Mouse (Mus musculus): ENCODE results near the gene Gpx4.

The Gpx4 gene

DNA sequence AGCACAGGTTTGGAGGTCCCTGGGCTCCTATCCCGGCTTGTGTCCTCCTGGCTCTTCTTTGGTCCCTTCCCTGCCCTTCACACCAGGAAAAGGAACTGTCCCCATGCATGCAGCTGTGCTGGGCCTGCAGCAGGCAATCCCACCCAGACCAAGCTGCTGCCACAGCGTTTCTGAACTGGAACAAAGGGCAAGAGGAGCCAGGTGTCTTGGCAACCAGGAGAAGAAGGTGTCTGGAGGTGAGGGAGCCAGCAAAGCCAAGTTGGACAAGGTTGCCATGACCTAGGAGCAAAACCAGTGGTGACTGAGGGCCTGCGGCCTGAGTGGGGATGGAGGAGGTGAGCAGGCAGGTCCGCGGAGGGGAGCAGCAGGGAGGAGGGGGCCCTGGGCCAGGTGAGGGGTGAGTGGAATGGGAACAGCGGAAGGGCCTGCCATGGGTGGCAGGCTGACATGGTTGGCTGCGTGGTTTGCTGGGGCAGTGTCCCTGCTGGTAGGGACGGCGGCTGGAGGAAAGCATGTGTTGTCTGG, at the start of gene Gpx4:
Gene Gpx4, plus strand, starts transcription at position 126 of the 525 bp plus-strand sequence.
- no peak for DNase-seq (ENCODE audit: low spot score)

DNA sequence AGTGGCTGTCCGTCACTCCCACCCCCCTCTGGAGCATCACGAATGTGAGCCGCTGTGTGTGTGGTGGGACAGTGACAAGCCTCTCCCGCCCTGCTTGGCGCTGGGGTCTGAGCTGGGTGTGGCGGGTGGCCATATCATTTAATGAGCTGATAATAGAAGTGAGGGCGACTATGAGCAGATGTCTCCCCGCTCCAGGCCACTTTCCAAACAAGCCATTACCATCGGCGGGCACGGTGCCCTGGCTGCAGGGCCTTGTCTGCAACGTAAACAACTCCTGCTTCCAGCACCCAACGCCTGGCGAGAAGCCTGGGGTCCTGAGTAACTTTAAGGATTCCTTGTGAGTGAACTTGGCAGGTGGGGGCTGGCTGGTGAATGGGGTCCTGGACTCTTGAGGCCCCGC, 49.1 kb upstream of the Gpx4 start:
- DNase-seq (ENCODE audit: low spot score) = no peak

DNA sequence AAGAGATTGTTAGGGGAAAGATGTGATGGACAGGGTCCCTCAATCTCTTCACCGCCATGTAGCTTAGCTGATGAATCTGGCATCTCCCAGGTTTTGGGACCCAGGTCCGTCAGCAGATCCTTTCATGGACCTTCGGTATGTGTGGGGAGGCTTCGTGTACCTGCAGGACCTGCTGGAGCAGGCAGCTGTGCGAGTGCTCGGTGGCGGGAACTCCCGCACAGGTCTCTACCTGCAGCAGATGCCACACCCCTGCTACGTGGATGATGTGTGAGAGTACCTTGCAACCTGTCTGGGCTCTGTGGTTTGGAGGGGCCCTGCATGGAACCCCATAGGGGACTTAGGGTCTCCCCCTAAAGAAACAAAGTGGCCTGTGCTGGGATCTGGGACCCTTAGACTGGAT, 45.0 kb upstream of the Gpx4 start:
- no peak for DNase-seq (ENCODE audit: low spot score)

DNA sequence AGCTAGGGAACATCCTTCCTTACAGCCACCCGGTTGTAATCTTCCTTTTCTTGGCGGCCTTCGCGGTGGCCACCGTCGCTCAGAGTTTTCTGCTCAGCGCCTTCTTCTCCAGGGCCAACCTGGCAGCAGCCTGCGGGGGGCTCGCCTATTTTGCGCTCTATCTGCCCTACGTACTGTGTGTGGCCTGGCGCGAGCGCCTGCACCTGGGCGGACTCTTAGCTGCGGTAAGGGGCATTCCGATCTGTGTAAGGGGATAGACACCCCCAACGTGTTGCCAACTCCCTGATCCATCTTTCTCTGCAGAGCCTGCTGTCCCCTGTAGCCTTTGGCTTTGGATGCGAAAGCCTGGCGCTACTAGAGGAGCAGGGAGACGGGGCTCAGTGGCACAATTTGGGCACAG, 44.1 kb upstream of the Gpx4 start:
- DNase-seq (ENCODE audit: low spot score) = no peak

DNA sequence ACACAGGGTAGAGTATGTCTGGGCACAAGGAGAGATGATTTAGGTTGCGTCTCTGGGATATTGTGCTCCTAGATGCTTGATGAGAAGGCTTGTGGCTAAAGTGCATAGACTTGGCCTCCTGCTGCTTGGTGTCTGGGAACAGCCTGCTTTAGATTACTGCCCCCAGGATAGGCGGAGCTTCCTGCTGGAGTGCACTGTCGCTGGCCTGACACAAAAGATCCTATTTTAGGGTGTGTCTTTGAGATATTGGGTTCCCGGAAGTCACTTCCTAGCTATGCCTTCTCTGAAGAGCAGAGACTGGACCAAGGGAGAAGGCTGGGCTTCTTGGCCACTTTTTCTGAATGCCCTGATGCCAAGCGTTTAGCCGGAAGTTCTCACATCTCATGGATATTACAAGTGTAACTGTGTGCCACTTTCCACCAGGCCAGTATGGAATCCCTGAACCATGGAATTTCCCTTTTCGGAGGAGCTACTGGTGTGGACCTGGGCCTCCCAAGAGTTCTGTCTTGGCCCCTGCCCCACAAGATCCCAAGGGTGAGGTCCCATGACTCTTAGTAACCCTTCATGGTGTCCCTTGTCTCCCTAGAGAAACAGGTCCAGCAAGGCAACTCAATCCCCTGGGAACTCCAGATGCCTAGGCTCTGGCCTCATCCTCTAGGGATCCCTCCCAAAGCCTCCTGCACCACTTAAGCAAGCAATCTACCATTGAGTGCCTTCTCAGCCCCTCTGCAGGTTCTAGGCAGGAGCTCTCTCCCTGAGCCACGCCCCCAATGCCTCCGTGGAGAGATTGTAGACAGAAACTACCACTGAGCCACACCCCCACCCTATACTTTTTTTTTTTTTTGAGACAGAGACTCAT, 43.4 kb upstream of the Gpx4 start:
- DNase-seq (ENCODE audit: low spot score) = no peak

DNA sequence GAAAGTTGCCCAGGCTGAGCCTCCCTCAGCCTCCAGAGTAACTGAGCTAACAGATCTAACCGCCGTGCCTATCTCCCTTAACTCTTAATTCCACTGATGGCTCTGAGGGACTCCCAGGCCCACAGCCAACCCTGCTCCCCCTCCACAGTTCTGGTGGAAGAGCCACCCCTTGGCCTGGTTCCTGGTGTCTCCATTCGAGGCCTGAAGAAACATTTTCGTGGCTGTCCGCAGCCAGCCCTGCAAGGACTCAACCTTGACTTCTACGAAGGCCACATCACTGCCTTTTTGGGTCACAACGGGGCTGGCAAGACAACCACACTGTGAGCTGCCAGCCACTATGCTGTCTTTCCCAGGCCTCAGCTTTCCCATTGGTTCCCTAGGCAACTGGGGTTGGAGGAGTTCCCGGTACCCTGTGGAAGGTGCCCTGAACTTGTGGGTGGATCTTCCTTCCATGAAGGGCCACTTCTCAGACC, 42.7 kb upstream of the Gpx4 start:
- DNase-seq (ENCODE audit: low spot score) = no peak

DNA sequence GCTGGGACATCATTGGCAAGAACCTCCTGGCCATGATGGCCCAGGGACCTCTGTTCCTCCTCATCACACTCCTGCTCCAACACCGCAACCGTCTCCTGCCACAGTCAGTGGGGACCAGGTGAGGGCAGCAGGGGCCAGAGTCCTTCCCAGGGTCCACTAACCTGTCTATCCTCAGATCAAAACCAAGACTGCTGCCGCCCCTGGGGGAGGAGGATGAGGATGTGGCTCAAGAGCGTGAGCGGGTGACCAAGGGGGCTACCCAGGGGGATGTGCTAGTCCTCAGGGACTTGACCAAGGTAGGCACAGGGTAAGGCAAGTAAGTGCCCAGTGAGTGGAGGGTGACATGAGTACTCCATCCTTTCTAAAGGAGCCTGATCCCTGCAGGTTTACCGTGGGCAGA, 35.2 kb upstream of the Gpx4 start:
- DNase-seq (ENCODE audit: low spot score) = no peak

DNA sequence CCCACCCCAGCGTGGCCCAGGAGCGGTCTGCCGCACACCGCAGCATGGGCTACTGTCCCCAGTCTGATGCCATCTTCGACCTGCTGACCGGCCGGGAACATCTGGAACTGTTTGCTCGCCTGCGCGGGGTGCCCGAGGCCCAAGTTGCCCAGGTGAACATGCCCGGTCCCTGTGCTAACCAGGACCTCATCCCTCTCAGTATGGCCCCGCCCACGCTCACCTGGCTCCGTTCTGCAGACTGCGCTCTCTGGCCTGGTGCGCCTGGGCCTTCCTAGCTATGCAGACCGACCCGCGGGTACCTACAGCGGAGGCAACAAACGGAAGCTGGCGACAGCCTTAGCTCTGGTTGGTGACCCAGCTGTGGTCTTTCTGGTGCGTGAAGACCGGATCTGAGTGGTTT, 33.4 kb upstream of the Gpx4 start:
- DNase-seq (ENCODE audit: low spot score) = no peak

DNA sequence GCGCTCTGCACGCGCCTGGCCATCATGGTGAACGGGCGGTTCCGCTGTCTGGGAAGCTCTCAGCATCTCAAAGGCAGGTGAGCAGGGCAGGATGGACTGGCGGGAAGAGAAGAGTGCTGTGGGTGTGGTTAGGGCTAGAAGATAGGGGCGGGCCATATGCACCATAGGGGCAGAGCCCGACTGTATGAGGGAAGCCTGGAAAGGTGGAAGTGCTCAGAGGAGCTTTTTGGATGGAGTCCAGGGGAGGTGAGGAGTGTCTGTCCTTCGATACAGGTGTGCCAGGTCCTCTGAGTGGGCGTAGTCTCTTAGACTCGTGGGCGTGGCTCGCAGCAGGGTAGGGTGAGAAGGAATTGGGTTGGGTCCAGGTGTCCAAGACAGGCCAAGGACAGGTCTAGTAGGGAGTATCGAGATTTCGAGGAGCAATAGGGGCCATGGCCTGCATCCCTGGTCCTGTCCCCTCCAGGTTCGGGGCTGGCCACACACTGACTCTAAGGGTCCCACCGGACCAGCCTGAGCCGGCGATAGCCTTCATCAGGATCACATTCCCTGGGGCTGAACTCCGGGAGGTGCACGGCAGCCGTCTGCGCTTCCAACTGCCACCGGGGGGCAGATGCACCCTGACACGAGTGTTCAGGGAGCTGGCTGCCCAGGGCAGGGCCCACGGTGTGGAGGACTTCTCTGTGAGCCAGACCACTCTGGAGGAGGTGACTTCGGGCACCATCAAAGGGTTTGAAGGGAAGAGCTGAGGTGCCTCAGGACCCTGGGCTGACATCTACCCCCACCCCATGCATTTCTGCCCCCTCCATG, 32.3 kb upstream of the Gpx4 start:
- no peak for DNase-seq (ENCODE audit: low spot score)

DNA sequence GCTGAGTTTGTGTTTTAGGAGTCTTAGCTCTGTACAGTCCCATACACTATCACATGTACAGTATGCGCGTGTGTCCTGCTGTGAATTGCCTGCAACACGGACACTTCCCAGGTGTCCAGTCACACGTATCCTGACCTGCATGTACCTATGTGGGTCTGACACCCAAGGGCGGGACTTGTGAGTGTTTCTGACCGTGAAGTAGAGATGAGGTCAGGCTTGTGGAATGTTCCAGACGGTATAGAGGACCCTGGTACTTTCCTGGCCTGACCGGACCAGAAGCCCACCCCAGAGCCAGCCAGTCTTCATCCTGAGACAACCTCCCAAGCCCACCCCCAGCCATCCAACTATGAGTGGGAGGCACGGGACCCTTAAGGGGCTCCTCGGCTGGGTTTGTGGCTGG, 31.4 kb upstream of the Gpx4 start:
- DNase-seq (ENCODE audit: low spot score) = no peak

DNA sequence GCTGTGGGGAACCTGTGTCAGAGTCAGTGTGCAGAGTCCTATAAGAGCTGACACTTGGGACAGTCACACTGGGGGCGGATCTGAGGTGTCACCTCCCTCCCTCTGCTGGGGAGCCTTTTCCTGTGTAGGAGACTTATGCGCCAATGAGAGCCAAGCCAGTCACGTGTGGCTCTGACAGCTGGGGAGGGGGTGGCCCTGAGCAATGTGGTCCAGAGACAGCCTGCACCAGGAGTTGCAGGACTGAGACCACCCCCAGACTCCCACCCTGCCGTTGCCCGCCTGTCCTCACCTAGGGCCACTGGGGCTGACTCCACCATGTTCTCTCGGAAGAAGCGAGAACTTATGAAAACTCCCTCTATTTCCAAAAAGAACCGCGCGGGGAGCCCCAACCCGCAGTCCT, 30.5 kb upstream of the Gpx4 start, which contains the start of gene Arhgap45:
Gene Arhgap45, plus strand, starts transcription at position 143 of the 400 bp plus-strand sequence.
- no peak for DNase-seq (ENCODE audit: low spot score)

DNA sequence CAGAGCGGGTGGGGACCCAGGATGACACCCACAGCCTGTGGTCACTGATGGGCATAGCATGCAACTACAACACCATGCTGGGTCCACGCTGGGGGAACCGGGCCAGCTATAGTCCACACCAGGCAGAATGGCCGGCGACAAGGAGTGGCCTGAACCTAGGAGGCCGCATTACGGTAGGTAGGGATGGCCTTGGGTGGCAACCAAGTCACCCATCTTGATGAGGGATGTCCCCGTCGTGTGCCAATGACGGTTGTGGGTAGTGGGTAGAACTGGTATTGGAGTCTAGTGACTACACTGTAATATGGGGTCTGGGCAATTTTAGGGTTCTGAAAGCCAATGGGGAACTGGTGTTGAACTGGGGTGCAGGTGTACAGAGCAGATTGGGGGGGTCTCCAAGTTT, 30.0 kb upstream of the Gpx4 start:
- no peak for DNase-seq (ENCODE audit: low spot score)

DNA sequence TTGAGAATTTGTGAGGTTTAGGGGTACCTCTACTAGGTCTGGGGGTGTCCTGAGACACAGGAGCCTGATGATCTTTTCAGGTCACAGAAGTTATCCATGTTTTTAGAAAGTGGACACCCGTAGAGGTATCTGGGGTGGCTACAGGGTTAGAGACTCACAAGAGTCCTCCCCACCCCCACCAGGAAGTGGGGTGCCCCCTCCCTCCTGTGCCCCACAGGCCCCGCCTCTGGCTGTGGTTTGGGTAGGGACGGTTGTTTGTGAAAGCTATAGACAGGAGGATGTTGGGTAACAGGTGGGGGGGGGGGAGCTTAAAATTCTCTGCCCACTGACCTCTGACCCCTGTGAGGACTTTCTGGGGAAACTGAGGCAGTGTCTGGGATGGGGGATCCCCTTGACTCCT, 29.6 kb upstream of the Gpx4 start:
- DNase-seq (ENCODE audit: low spot score) = no peak

DNA sequence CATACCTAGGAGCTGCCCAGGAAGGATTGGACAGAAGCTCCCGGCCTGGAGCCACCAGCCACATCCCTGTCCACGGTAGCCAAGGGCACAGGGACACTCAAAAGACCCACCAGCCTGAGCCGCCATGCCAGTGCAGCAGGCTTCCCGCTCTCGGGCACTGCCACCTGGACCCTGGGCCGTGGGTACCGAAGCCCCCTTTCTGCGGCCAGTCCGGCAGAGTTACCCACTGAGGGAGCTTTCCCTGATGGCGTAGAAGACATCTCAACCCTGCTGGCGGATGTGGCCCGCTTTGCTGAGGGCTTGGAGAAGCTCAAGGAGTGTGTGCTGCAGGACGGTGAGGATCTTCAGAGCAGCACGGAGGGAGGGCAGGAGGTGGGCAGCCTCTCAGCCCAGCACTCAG, 29.2 kb upstream of the Gpx4 start:
- DNase-seq (ENCODE audit: low spot score) = no peak

DNA sequence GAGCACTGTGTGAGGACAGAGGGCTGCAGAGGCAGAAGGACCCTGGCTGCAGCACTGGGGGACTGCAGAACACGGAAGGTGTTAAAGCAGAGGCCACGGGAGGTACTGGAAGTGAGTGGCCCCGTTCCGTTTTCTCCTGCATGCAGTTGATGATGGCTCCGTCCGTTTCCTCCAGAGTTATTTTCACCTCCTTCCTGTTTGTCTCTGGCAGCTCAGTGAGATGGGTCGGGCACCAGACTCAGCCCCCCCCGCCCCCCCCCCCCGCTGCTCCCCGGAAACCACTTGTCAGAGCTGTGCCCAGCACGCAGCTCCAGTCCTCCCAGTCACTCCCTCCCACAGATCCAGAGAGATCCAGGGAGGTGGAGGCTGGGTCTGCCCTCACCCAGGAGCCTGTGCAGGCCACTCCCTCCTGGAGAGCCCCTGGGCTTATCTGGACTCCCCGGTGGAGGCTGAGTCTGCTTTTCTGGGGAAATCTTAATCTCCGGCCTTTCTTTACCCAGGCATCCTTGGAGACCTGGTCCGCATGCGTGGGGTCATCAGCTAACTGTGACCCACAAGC, 28.1 kb upstream of the Gpx4 start:
- no peak for DNase-seq (ENCODE audit: low spot score)

DNA sequence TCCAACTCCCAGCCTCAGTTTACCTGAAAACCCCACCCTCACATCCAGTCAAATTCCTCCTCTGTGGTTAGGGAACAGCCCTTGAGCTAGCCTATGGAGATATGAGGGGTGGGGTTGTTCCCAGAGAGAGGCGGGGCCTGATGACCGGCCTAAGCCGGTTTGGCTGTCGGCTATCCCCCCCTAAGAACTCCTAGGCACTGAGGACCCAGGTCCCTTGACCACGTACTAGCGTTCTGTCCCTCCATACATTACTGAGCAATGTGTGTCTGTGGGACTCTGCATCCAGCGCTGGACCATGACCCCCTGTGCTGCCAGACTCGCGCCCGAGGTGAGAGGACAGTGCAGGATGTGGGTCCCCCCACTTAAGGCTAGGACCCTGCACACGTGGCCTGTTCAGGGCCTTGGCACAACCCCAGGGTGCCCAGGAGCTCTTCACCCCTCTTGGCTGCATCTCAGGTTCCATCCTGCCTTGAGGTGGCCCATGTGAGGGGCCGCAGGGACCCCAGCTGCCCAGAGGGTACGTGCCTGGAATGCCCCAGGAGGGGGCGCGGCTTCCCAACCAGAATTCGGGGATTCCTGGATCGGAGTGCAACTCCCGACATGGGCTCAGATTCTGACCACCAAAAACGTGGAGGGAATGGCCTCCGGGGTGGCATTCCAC, 27.4 kb upstream of the Gpx4 start:
- no peak for DNase-seq (ENCODE audit: low spot score)

DNA sequence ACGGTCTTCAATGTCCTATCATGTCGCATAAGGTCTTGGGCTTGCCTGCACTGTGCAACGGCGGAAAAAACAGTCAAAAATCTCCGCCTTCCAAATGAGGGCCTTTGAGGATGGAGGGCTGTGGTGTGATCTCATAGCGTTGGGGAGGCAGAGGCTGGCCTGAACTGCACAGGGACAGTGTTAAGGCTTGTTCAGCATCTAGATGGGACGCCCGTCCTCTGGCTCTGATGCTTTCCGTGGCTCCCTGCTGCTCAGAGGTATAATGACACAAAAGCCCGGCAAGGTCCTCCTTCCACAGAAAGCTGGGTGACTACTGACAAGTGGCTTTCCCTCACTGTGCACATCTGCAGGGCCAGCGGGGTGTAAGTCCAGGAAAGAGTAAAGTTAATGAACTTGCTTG, 26.8 kb upstream of the Gpx4 start:
- no peak for DNase-seq (ENCODE audit: low spot score)

DNA sequence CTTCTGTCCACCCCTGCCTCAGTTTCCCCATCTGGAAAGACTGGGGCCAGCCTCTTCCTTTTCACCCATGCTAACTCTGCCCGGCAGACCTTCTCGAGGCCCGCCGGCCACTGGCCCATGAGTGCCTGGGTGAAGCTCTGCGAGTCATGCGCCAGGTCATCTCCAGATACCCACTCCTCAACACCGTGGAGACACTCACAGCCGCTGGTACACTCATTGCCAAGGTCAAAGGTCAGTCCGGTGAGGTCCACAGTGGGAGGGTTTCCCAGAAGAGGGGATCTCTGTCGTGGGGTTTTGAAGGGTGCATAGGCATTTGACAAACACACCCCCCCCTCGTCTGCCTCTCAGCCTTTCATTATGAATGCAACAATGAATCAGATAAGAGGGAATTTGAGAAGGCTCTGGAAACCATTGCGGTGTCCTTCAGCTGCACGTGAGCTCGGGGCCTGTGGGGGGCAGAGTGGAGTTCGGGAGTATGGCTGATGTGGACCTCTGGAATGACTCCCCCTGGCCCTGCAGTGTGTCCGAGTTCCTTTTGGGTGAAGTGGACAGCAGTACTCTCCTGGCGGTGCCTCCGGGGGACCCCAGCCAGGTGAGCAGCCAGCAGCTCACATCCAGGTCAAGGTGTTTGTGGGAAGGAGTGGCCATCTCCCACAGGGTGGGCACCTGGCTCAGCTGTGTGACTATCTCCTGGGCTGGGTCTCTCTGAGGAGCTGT, 26.2 kb upstream of the Gpx4 start:
- DNase-seq (ENCODE audit: low spot score) = no peak

DNA sequence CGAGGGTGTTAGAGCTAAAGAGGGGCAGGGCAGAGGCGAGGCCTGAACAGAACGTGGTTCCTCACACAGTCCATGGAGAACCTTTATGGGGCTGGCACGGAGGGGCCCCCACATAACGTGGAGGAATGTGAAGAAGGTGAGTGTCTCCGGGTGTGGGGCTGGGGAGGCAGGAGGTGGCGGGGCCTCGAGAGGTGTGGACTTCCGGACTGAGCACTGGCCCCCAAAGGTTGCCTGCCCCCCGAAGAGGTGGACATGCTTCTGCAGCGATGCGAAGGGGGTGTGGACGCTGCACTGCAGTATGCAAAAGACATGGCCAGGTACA, 25.7 kb upstream of the Gpx4 start:
- no peak for DNase-seq (ENCODE audit: low spot score)

DNA sequence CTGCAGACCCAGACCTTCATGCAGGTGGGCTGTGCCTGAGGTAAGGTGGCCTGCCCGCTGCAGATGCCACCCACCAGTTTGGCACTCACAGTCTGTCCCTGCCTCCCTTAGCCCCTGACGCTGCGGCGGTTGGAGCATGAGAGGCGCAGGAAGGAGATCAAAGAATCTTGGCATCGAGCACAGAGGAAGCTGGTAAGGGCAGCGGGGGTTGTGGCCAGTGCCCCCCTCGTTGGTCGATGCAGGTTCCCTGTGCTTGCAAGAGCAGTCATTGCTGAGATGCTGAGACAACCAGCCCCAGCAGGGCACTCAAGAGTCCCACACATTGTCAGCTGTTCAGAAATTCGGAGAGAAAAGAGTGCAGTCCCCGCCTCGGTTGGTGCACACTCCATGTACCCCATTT, 24.8 kb upstream of the Gpx4 start:
- no peak for DNase-seq (ENCODE audit: low spot score)

DNA sequence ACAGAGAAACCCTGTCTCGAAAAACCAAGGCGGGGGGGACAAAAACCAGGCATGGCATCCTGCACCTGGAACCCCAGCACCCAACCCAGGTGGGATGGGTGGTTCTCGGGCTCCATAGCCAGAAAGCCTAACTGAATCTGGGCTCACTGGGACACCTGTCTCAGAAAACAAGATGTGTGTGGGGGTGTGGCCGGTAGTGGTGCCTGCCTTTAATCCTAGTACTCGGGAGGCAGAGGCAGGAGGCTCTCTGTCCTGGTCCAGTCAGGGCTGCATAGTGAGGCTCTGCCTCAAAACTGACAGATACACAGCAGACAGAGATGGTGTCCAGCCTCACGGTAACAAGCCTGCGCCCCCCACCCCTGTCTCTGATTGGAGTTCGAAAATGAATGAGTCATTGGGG, 24.2 kb upstream of the Gpx4 start:
- DNase-seq (ENCODE audit: low spot score) = no peak

DNA sequence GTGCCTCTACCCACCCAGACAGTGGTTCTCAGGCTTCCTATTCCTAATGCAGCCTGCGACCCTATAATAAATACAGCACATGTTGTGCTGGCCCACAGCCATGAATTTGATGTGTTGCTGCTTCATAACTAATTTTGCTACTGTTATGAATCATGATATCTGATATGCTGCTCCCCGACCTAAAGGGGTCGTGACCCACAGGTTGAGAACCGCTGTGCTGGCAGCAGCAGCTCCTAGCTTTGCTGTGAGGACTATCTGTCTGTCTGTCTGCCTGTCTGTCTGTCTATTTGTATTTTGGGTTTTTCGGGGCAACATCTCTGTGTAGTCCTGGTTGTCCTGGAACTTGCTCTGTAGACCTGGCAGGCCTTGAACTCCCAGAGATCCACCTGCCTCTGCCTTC, 23.2 kb upstream of the Gpx4 start:
- DNase-seq (ENCODE audit: low spot score) = no peak

Measured in ovary, postnatal 14 days (tissue).